Mouse (Mus musculus) CH12.LX (cell line): ENCODE measurements around the gene Olfr656. TPM values are rescaled to one million over a fixed set of nuclear protein-coding genes. Genes with fewer than 3 reads are reported as not detected.
A peak's percentile ranks its signal among the peaks of the same experiment; 100 is the strongest.

Experiments used
- DNase-seq: peaks from one replicate; pipeline ENCODE4 v3.0.0-alpha.2; 2013; ENCODE audit errors: extremely low read depth
- H3K27ac ChIP-seq: 2 replicates; pipeline ENCODE4 v1.5.1; 2012; ENCODE audit warnings: low read depth, mild to moderate bottlenecking, control low read depth, moderate library complexity; ENCODE audit not compliant: insufficient read depth
- H3K27me3 ChIP-seq: replicated peaks from 2 replicates; pipeline ENCODE3; 2012; ENCODE audit warnings: inconsistent platforms
- H3K36me3 ChIP-seq, 2 experiments: replicated peaks in 1 of 2; 2 replicates each; pipeline versions ENCODE3 to v1.6.1; 2012; ENCODE audit warnings: inconsistent platforms in 1 of 2, low read length in 1 of 2, mild to moderate bottlenecking in 1 of 2, mixed read lengths in 1 of 2, moderate library complexity in 1 of 2; ENCODE audit not compliant: control insufficient read depth in 1 of 2, insufficient read depth in 1 of 2
- H3K4me1 ChIP-seq, 2 experiments: 2 replicates each; pipeline ENCODE4 v1.6.1; 2012; ENCODE audit warnings: inconsistent platforms in 1 of 2, moderate library complexity in 1 of 2; ENCODE audit not compliant: insufficient read depth in 2 of 2, control insufficient read depth in 1 of 2
- H3K4me2 ChIP-seq: 2 replicates; pipeline ENCODE4 v1.6.1; 2012; ENCODE audit warnings: low read depth, mild to moderate bottlenecking, control low read depth; ENCODE audit not compliant: poor library complexity, insufficient read depth, severe bottlenecking
- H3K4me3 ChIP-seq, 3 experiments: fragments of 150-350 bp in 1 of 3; sonication (generic) in 1 of 3; replicated peaks in 1 of 3; 2 replicates each; pipeline versions ENCODE3 to v1.5.1; 2011 to 2012; ENCODE audit warnings: low read depth in 2 of 3, low read length in 2 of 3, mild to moderate bottlenecking in 2 of 3, moderate library complexity in 2 of 3, control low read depth in 1 of 3, improper control_type of control experiment in 1 of 3, inconsistent platforms in 1 of 3, mixed read lengths in 1 of 3; ENCODE audit not compliant: poor library complexity in 1 of 3
- H3K79me2 ChIP-seq: replicated peaks from 2 replicates; pipeline ENCODE4 v1.6.1; 2012; ENCODE audit warnings: mild to moderate bottlenecking, moderate library complexity; ENCODE audit not compliant: control insufficient read depth, poor library complexity, insufficient read depth, severe bottlenecking; ENCODE audit errors: extremely low read depth
- H3K9ac ChIP-seq: 2 replicates; pipeline ENCODE4 v1.6.1; 2012; ENCODE audit warnings: low read depth, mild to moderate bottlenecking, control low read depth, moderate library complexity; ENCODE audit not compliant: insufficient read depth
- H3K9me3 ChIP-seq: replicated peaks from 2 replicates; pipeline ENCODE3; 2012; ENCODE audit warnings: low read length, inconsistent platforms, mixed read lengths
- CTCF ChIP-seq, 2 experiments: IDR thresholded peaks in 1 of 2; conservative IDR thresholded peaks in 1 of 2; 2 replicates each; pipeline ENCODE4 v1.5.1; 2011 to 2012; ENCODE audit warnings: low read depth in 2 of 2, low read length in 2 of 2, improper control_type of control experiment in 1 of 2, inconsistent platforms in 1 of 2, mild to moderate bottlenecking in 1 of 2, moderate library complexity in 1 of 2
- EP300 ChIP-seq: IDR thresholded peaks from 2 replicates; pipeline ENCODE4 v1.6.1; 2011; ENCODE audit warnings: low read length, improper control_type of control experiment
- ETS1 ChIP-seq: conservative IDR thresholded peaks from 2 replicates; pipeline ENCODE4 v1.6.1; 2012; ENCODE audit warnings: low read depth, mild to moderate bottlenecking, inconsistent platforms, low read length, improper control_type of control experiment, moderate library complexity
- GABPA ChIP-seq: IDR thresholded peaks from 2 replicates; pipeline ENCODE4 v1.6.1; 2012; ENCODE audit warnings: low read depth, low read length, improper control_type of control experiment, inconsistent platforms; ENCODE audit not compliant: insufficient replicate concordance
- IRF4 ChIP-seq: IDR thresholded peaks from 2 replicates; pipeline ENCODE4 v1.6.1; 2014; ENCODE audit warnings: low read depth, mild to moderate bottlenecking, inconsistent platforms, low read length, improper control_type of control experiment
- JUN ChIP-seq: IDR thresholded peaks from 2 replicates; pipeline ENCODE4 v1.6.1; 2011; ENCODE audit warnings: low read depth, mild to moderate bottlenecking, low read length, improper control_type of control experiment, moderate library complexity; ENCODE audit not compliant: insufficient read depth
- MAFK ChIP-seq: IDR thresholded peaks from 2 replicates; pipeline ENCODE4 v1.6.1; 2011; ENCODE audit warnings: low read length, improper control_type of control experiment; ENCODE audit not compliant: insufficient replicate concordance
- MAX ChIP-seq: IDR thresholded peaks from 2 replicates; pipeline ENCODE4 v1.6.1; 2011; ENCODE audit warnings: low read length, improper control_type of control experiment
- MEF2A ChIP-seq: IDR thresholded peaks from 2 replicates; pipeline ENCODE4 v1.6.1; 2014; ENCODE audit warnings: low read depth, mild to moderate bottlenecking, inconsistent platforms, low read length, improper control_type of control experiment, borderline replicate concordance
- MXI1 ChIP-seq: IDR thresholded peaks from 2 replicates; pipeline ENCODE4 v1.6.1; 2011; ENCODE audit warnings: mild to moderate bottlenecking, low read depth, low read length, improper control_type of control experiment
- MYC ChIP-seq: IDR thresholded peaks from 2 replicates; pipeline ENCODE4 v1.6.1; 2011; ENCODE audit warnings: low read depth, mild to moderate bottlenecking, improper control_type of control experiment, low read length
- POLR2A ChIP-seq: IDR thresholded peaks from 2 replicates; pipeline ENCODE4 v1.6.1; 2011; ENCODE audit warnings: low read depth, mild to moderate bottlenecking, improper control_type of control experiment, low read length
- RAD21 ChIP-seq: IDR thresholded peaks from 2 replicates; pipeline ENCODE4 v1.6.1; 2011; ENCODE audit warnings: low read depth, mild to moderate bottlenecking, low read length, improper control_type of control experiment, moderate library complexity
- RCOR1 ChIP-seq: conservative IDR thresholded peaks from 2 replicates; pipeline ENCODE4 v1.6.1; 2012; ENCODE audit warnings: low read depth, mild to moderate bottlenecking, inconsistent platforms, low read length, improper control_type of control experiment
- SIN3A ChIP-seq: IDR thresholded peaks from 2 replicates; pipeline ENCODE4 v1.6.1; 2012; ENCODE audit warnings: low read length, improper control_type of control experiment, inconsistent platforms
- SMC3 ChIP-seq: IDR thresholded peaks from 2 replicates; pipeline ENCODE4 v1.6.1; 2011; ENCODE audit warnings: low read depth, low read length, improper control_type of control experiment
- TBP ChIP-seq: conservative IDR thresholded peaks from 2 replicates; pipeline ENCODE4 v1.6.1; 2011; ENCODE audit warnings: low read depth, low read length, improper control_type of control experiment
- UBTF ChIP-seq: IDR thresholded peaks from 2 replicates; pipeline ENCODE4 v1.6.1; 2012; ENCODE audit warnings: low read depth, mild to moderate bottlenecking, inconsistent platforms, low read length, improper control_type of control experiment, moderate library complexity
- USF1 ChIP-seq: IDR thresholded peaks from 2 replicates; pipeline ENCODE4 v1.6.1; 2014; ENCODE audit warnings: low read depth, mild to moderate bottlenecking, inconsistent platforms, low read length, improper control_type of control experiment
- ZC3H11A ChIP-seq: IDR thresholded peaks from 2 replicates; pipeline ENCODE4 v1.6.1; 2012; ENCODE audit warnings: low read depth, mild to moderate bottlenecking, inconsistent platforms, low read length, improper control_type of control experiment
- ZKSCAN1 ChIP-seq: IDR thresholded peaks from 2 replicates; pipeline ENCODE4 v1.6.1; 2012; ENCODE audit warnings: low read depth, inconsistent platforms, low read length, improper control_type of control experiment, borderline replicate concordance
- ZMIZ1 ChIP-seq: IDR thresholded peaks from 2 replicates; pipeline ENCODE4 v1.6.1; 2012; ENCODE audit warnings: low read depth, mild to moderate bottlenecking, inconsistent platforms, low read length, improper control_type of control experiment
- dilution Hi-C: fragments of 300-500 bp; cut with MboI; formaldehyde crosslinking; loops from 2 replicates; pipeline ENCODE4 v1.14.3; 2020; ENCODE audit warnings: low sequenced_read_pairs; ENCODE audit not compliant: extremely low pct_unique_long_range_greater_than_20kb, extremely low pct_ligation_motif_present
- in situ Hi-C: fragments of 300-500 bp; cut with MboI; formaldehyde crosslinking; loops from 3 replicates; pipeline ENCODE4 v1.14.3; 2019; ENCODE audit warnings: low sequenced_read_pairs, low pct_ligation_motif_present, low pct_unique_long_range_greater_than_20kb, mixed read lengths
- polyA plus RNA-seq: library from polyadenylated mRNA; unstranded; fragments of >175 nt; gene quantifications from 2 replicates; pipeline ENCODE4 v1.2.1, GENCODE M21; 2012; ENCODE audit warnings: low read depth; ENCODE audit not compliant: insufficient read length
- total RNA-seq, 2 experiments: library from RNA; depleted of rRNA; stranded (reverse); fragments of 300-350 nt in 1 of 2; fragments of >200 nt in 1 of 2; gene quantifications; 2 replicates each; pipeline ENCODE4 v1.2.3; 2012 to 2014

The Olfr656 gene
- total and polyA plus RNA-seq, 3 experiments = not detected

DNA sequence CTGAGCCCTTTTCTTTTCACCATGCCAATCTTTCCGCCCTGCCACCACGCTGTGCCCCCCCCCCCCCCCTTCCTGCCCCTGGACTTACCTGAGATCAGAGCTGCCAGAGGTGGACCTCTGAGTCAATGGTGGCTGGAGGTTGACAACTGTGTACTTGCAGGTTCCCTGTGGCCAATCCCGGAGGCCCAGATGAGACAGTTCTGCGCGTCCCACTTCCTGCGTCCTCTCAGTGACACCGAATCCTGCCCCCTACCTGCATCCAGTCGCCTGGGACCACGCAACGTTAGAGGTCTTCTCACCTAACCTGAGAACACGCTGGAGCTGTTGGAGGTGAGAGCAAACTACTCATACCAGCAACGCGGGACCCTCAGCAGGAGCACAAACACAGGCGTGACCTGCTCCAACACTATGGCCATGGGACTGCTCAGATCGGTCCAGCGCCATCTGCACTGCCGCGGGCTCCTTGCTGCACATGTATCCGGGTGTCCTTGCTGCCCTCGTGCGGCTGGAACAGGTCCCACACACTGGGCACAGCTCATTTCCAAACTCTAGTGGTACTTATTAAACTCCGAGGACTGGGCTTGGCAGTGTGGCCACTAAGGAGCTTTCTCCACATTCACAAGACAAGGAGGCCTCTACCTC, 33.2 kb downstream of the Olfr656 start, which contains the start of gene Olfr658:
Gene Olfr658, minus strand, starts transcription at position 465 of the 642 bp plus-strand sequence.
- H3K27ac ChIP-seq = no peak within 1 kb of the TSS
- H3K27me3 ChIP-seq = no peaks in the 10 kb centered on the region
- H3K9ac ChIP-seq = no peak within 1 kb of the TSS
- no peaks in the 10 kb centered on the region for H3K9me3 ChIP-seq
- no peaks in the 10 kb centered on the region for H3K36me3 ChIP-seq
- dilution Hi-C loops = no loop called here
- peaks cover 0 to 4% of the 10 kb centered on the region in 2 experiments; a peak in 1 of 4 replicates for H3K4me1 ChIP-seq
- H3K4me2 ChIP-seq = peak within 1 kb of the TSS; percentile 24; the same call in 1 of the 2 replicates
- in situ Hi-C loops = no loop called here
- DNase-seq = peak; percentile 15
- peak; percentile 48 for TF ChIP-seq RAD21
- no peak for TF ChIP-seq UBTF
- TF ChIP-seq RCOR1 = no peak
- no peak for TF ChIP-seq MAFK
- TF ChIP-seq MYC = 0 out of 2 replicates have a peak, but pooled peaks have one; percentile 14
- no peak for TF ChIP-seq MEF2A
- peak in 1 of 2 experiments; percentile 75; a peak in 2 of 4 replicates for TF ChIP-seq CTCF (conservative IDR thresholded peaks at IDR 0.05 in 1 of 2, IDR thresholded peaks at IDR 0.05 in 1 of 2; ENCODE audit: low read depth in 2 of 2, low read length in 2 of 2)
- no peak for TF ChIP-seq ZMIZ1
- TF ChIP-seq SIN3A = no peak
- TF ChIP-seq SMC3 = peak; percentile 62
- TF ChIP-seq POLR2A = no peak
- no peak for TF ChIP-seq IRF4
- no peak within 1 kb of the TSS for H3K4me3 ChIP-seq
- H3K79me2 ChIP-seq = no peaks in the 10 kb centered on the region

GRCm38 (mm10) chr7:104666453-104666852, 52.7 kb downstream of the Olfr656 start, which contains the start of gene Olfr659:
Olfr659 (plus strand) TSS chr7:104666753.
- H3K9ac ChIP-seq = no peak within 1 kb of the TSS
- H3K9me3 ChIP-seq = no peaks in the 10 kb centered on the region
- H3K36me3 ChIP-seq = no peaks in the 10 kb centered on the region
- peaks cover 0 to 10% of the 10 kb centered on the region in 2 experiments; a peak in 1 of 4 replicates for H3K4me1 ChIP-seq
- no peak within 1 kb of the TSS for H3K4me3 ChIP-seq
- no peak within 1 kb of the TSS for H3K27ac ChIP-seq
- no peak within 1 kb of the TSS for H3K4me2 ChIP-seq
- in situ Hi-C loops = no loop called here
- DNase-seq = no peak
- no peaks in the 10 kb centered on the region for H3K27me3 ChIP-seq
- TF ChIP-seq ETS1 = no peak
- no peak for TF ChIP-seq MAX
- no peak for TF ChIP-seq TBP
- no peak for TF ChIP-seq UBTF
- TF ChIP-seq EP300 = no peak
- TF ChIP-seq MXI1 = no peak
- no peak for TF ChIP-seq USF1
- no peak for TF ChIP-seq GABPA
- TF ChIP-seq SMC3 = no peak
- no peak for TF ChIP-seq JUN
- no peak for TF ChIP-seq ZC3H11A
- TF ChIP-seq ZKSCAN1 = no peak
- TF ChIP-seq MAFK = no peak
- TF ChIP-seq, all 38 proteins: peak for 0
- dilution Hi-C loops = no loop called here
- no peaks in the 10 kb centered on the region for H3K79me2 ChIP-seq
